Mouse (Mus musculus): ENCODE measurements around the gene Hlx.

DNA sequence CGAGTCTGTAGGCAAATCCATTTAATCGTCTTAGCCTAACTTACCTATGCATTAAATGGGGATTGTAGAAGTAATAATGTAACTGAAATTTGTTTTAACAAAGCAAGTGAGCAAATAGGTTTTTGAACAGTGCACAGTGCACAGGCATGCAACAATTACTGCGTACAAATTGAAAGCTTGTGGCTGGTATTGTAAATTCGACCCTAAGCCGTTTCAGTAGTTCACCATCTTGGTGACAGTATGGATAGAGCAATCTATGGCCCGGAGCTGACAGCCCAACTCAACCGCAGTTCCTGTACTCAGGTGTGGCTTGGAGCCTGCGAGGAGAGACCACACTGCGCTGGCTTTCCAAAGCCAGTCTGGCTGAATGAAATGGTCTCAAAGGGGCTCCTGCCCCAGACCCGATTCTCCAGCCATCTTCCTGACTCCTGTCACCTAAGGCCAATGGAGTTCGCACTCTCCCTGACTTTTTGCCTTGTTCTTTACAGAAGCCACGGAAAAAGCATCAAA lies 14.7 kb downstream of the Hlx start:
- TF ChIP-seq CTCF (IDR thresholded peaks at IDR 0.05; ENCODE audit: low read depth): no peak
- TF ChIP-seq EP300 (optimal IDR thresholded peaks at IDR 0.05): no peak
